Mouse (Mus musculus): Measurements from ENCODE around the gene Syt1.

GRCm38 (mm10) chr10:108504925-108505324 lies 505.9 kb downstream of the Syt1 start:
- TF ChIP-seq POLR2A (IDR thresholded peaks at IDR 0.05; ENCODE audit: low read depth, low read length) = no peak
- TF ChIP-seq CTCF (IDR thresholded peaks at IDR 0.05; ENCODE audit: extremely low read depth, insufficient read length, insufficient replicate concordance, low read depth, low read length) = no peak
